In genomic region chr4:100708247-100708646, GRCm38 (mm10) we compare ENCODE assay signal across 23 mouse cellular contexts.
DNase-seq lines count a peak whose midpoint lies in the region; ATAC-seq and TF ChIP-seq lines count a peak whose summit lies in the region.
"Had no signal": no experiment of that assay in that cellular context is flagged by ENCODE, and none has a peak within 500 bp of the region (broad histone marks: within the 10 kb centered on the region; RNA-seq: fewer than 3 reads in every experiment).

No protein-coding gene starts in this region.

- no peaks in the 10 kb centered on the region for H3K9me3 ChIP-seq in forebrain, postnatal 0 days (ENCODE audit: low read length)
- no peaks in the 10 kb centered on the region for H3K9me3 ChIP-seq in forebrain, embryonic 13.5 days (replicated peaks)
- no peaks in the 10 kb centered on the region for H3K9me3 ChIP-seq in intestine, postnatal 0 days (ENCODE audit: control insufficient read depth)
- no peaks in the 10 kb centered on the region for H3K9me3 ChIP-seq in intestine, embryonic 16.5 days (ENCODE audit: control insufficient read depth, low read length)
- no peaks in the 10 kb centered on the region for H3K9me3 ChIP-seq in midbrain, embryonic 14.5 days (ENCODE audit: control insufficient read depth, low read length)
- no peaks in the 10 kb centered on the region for H3K9me3 ChIP-seq in midbrain, embryonic 16.5 days (replicated peaks; ENCODE audit: control insufficient read depth, low read length, poor library complexity, severe bottlenecking)
- H3K9me3 ChIP-seq: forebrain, embryonic 10.5 days; kidney, embryonic 15.5 days; limb, embryonic 13.5 days; liver, embryonic 13.5 days; lung, embryonic 15.5 days; neural tube, embryonic 15.5 days had no signal

- no peak for DNase-seq in forebrain, postnatal 0 days
- DNase-seq in midbrain, embryonic 14.5 days: peak; percentile 46
- DNase-seq in left cerebral cortex, postnatal 36 days (ENCODE audit: low spot score in 2 of 2): no peak
- DNase-seq: adrenal gland, adult 8-10 months; cerebellum, adult 2 months; cerebellum, postnatal 25 days; gastrocnemius, postnatal 25 days; kidney, adult 11 months; liver, embryonic 13.5 days; lung, postnatal 4 days; right cerebral cortex, adult 18-20 months; right cerebral cortex, postnatal 4 days; thymus, postnatal 25 days had no signal

- whole genome bisulfite sequencing in forebrain, postnatal 0 days: 96% methylated on average over 5 of the region's 5 CpGs
- WGBS in forebrain, embryonic 13.5 days: 96% methylated on average over 5 of the region's 5 CpGs
- WGBS in intestine, postnatal 0 days: 90% methylated on average over 5 of the region's 5 CpGs
- WGBS in intestine, embryonic 16.5 days: 94% methylated on average over 5 of the region's 5 CpGs
- WGBS in midbrain, embryonic 14.5 days: 94% methylated on average over 5 of the region's 5 CpGs
- WGBS in midbrain, embryonic 16.5 days: 96% methylated on average over 5 of the region's 5 CpGs

- no peaks in the 10 kb centered on the region for H3K36me3 ChIP-seq in forebrain, postnatal 0 days (ENCODE audit: insufficient read depth)
- no peaks in the 10 kb centered on the region for H3K36me3 ChIP-seq in forebrain, embryonic 13.5 days (ENCODE audit: poor library complexity, severe bottlenecking)
- H3K36me3 ChIP-seq in intestine, postnatal 0 days (ENCODE audit: control insufficient read depth, insufficient read depth): no peaks in the 10 kb centered on the region
- H3K36me3 ChIP-seq in intestine, embryonic 16.5 days (ENCODE audit: control insufficient read depth, insufficient read depth, low read length): no peaks in the 10 kb centered on the region
- H3K36me3 ChIP-seq in midbrain, embryonic 14.5 days (ENCODE audit: control insufficient read depth, insufficient read depth, low read length): no peaks in the 10 kb centered on the region
- no peaks in the 10 kb centered on the region for H3K36me3 ChIP-seq in midbrain, embryonic 16.5 days (ENCODE audit: control insufficient read depth, insufficient read depth, low read length)
- H3K36me3 ChIP-seq: forebrain, embryonic 10.5 days; kidney, embryonic 15.5 days; limb, embryonic 13.5 days; liver, embryonic 13.5 days; lung, embryonic 15.5 days; neural tube, embryonic 15.5 days had no signal

- intact Hi-C loops in left cerebral cortex, postnatal 36 days (cut with DNase I): no loop called here

- H3K27me3 ChIP-seq in forebrain, postnatal 0 days (ENCODE audit: insufficient read depth, low read length): no peaks in the 10 kb centered on the region
- no peaks in the 10 kb centered on the region for H3K27me3 ChIP-seq in forebrain, embryonic 13.5 days
- no peaks in the 10 kb centered on the region for H3K27me3 ChIP-seq in intestine, postnatal 0 days (replicated peaks; ENCODE audit: control insufficient read depth, insufficient read depth, low read length)
- H3K27me3 ChIP-seq in intestine, embryonic 16.5 days (replicated peaks; ENCODE audit: control insufficient read depth, insufficient read depth, low read length): no peaks in the 10 kb centered on the region
- no peaks in the 10 kb centered on the region for H3K27me3 ChIP-seq in midbrain, embryonic 14.5 days (ENCODE audit: control insufficient read depth, insufficient read depth, low read length)
- no peaks in the 10 kb centered on the region for H3K27me3 ChIP-seq in midbrain, embryonic 16.5 days (ENCODE audit: control insufficient read depth, insufficient read depth, low read depth, low read length)
- H3K27me3 ChIP-seq: kidney, embryonic 15.5 days; limb, embryonic 13.5 days; liver, embryonic 13.5 days; lung, embryonic 15.5 days; neural tube, embryonic 15.5 days had no signal

- no peak overlapping the region for H3K27ac ChIP-seq in forebrain, postnatal 0 days (ENCODE audit: low read depth, low read length)
- no peak overlapping the region for H3K27ac ChIP-seq in forebrain, embryonic 13.5 days
- H3K27ac ChIP-seq in intestine, postnatal 0 days (ENCODE audit: low read depth, low read length): no peak overlapping the region
- no peak overlapping the region for H3K27ac ChIP-seq in intestine, embryonic 16.5 days (ENCODE audit: low read length)
- no peak overlapping the region for H3K27ac ChIP-seq in midbrain, embryonic 14.5 days (replicated peaks; ENCODE audit: low read depth, low read length)
- no peak overlapping the region for H3K27ac ChIP-seq in midbrain, embryonic 16.5 days (ENCODE audit: low read length)
- H3K27ac ChIP-seq: forebrain, embryonic 10.5 days; kidney, embryonic 15.5 days; limb, embryonic 13.5 days; liver, embryonic 13.5 days; lung, embryonic 15.5 days; neural tube, embryonic 15.5 days had no signal

- ATAC-seq in forebrain, postnatal 0 days: no peak
- no peak for ATAC-seq in forebrain, embryonic 13.5 days
- no peak for ATAC-seq in intestine, postnatal 0 days
- no peak for ATAC-seq in intestine, embryonic 16.5 days
- ATAC-seq in midbrain, embryonic 14.5 days (ENCODE audit: low FRiP score, low TSS enrichment): no peak
- ATAC-seq in midbrain, embryonic 16.5 days: no peak
- ATAC-seq: hindbrain, embryonic 16.5 days had no signal

- TF ChIP-seq CTCF in forebrain, postnatal 0 days (IDR thresholded peaks at IDR 0.05; ENCODE audit: low read depth): peak; percentile 47
- TF ChIP-seq CTCF in intestine, postnatal 0 days (IDR thresholded peaks at IDR 0.05; ENCODE audit: low read depth): peak; percentile 56

- no peak overlapping the region for H3K9ac ChIP-seq in forebrain, postnatal 0 days
- H3K9ac ChIP-seq in forebrain, embryonic 13.5 days: no peak overlapping the region
- no peak overlapping the region for H3K9ac ChIP-seq in intestine, postnatal 0 days (ENCODE audit: low read depth, low read length)
- no peak overlapping the region for H3K9ac ChIP-seq in intestine, embryonic 16.5 days (ENCODE audit: low read depth, low read length)
- H3K9ac ChIP-seq in midbrain, embryonic 14.5 days (replicated peaks; ENCODE audit: low read length): no peak overlapping the region
- H3K9ac ChIP-seq in midbrain, embryonic 16.5 days (ENCODE audit: low read depth, low read length): no peak overlapping the region
- H3K9ac ChIP-seq: kidney, embryonic 15.5 days; limb, embryonic 13.5 days; liver, embryonic 13.5 days; lung, embryonic 15.5 days; neural tube, embryonic 15.5 days had no signal

- H3K4me1 ChIP-seq in forebrain, postnatal 0 days (ENCODE audit: insufficient read depth): no peaks in the 10 kb centered on the region
- peaks cover 18% of the 10 kb centered on the region for H3K4me1 ChIP-seq in forebrain, embryonic 13.5 days
- no peaks in the 10 kb centered on the region for H3K4me1 ChIP-seq in intestine, postnatal 0 days (replicated peaks; ENCODE audit: control insufficient read depth, insufficient read depth, low read length)
- no peaks in the 10 kb centered on the region for H3K4me1 ChIP-seq in intestine, embryonic 16.5 days (ENCODE audit: control insufficient read depth, insufficient read depth, low read length)
- no peaks in the 10 kb centered on the region for H3K4me1 ChIP-seq in midbrain, embryonic 14.5 days (ENCODE audit: control insufficient read depth, insufficient read depth, low read length)
- peaks cover 8% of the 10 kb centered on the region for H3K4me1 ChIP-seq in midbrain, embryonic 16.5 days (ENCODE audit: control insufficient read depth, insufficient read depth, low read length)
- H3K4me1 ChIP-seq: kidney, embryonic 15.5 days; liver, embryonic 13.5 days; lung, embryonic 15.5 days; neural tube, embryonic 15.5 days had no signal

- H3K4me2 ChIP-seq in forebrain, postnatal 0 days (ENCODE audit: low read depth): no peak overlapping the region
- no peak overlapping the region for H3K4me2 ChIP-seq in forebrain, embryonic 13.5 days
- no peak overlapping the region for H3K4me2 ChIP-seq in intestine, postnatal 0 days (replicated peaks; ENCODE audit: low read depth)
- H3K4me2 ChIP-seq in intestine, embryonic 16.5 days (ENCODE audit: low read depth, low read length): no peak overlapping the region
- H3K4me2 ChIP-seq in midbrain, embryonic 14.5 days (ENCODE audit: low read length): no peak overlapping the region
- H3K4me2 ChIP-seq in midbrain, embryonic 16.5 days (ENCODE audit: low read length): no peak overlapping the region
- H3K4me2 ChIP-seq: kidney, embryonic 15.5 days; limb, embryonic 13.5 days; liver, embryonic 13.5 days; lung, embryonic 15.5 days; neural tube, embryonic 15.5 days had no signal

- H3K4me3 ChIP-seq in forebrain, postnatal 0 days (ENCODE audit: low read depth, low read length): no peak overlapping the region
- H3K4me3 ChIP-seq in forebrain, embryonic 13.5 days: no peak overlapping the region
- no peak overlapping the region for H3K4me3 ChIP-seq in intestine, postnatal 0 days (ENCODE audit: low read depth, low read length)
- no peak overlapping the region for H3K4me3 ChIP-seq in intestine, embryonic 16.5 days (ENCODE audit: low read length)
- no peak overlapping the region for H3K4me3 ChIP-seq in midbrain, embryonic 14.5 days (replicated peaks; ENCODE audit: low read depth, low read length)
- no peak overlapping the region for H3K4me3 ChIP-seq in midbrain, embryonic 16.5 days (ENCODE audit: low read depth, low read length)
- H3K4me3 ChIP-seq: forebrain, embryonic 10.5 days; kidney, embryonic 15.5 days; limb, embryonic 13.5 days; liver, embryonic 13.5 days; lung, embryonic 15.5 days; neural tube, embryonic 15.5 days had no signal
